Mouse (Mus musculus) forelimb bud, embryonic 11.5 days (tissue): ENCODE data around the gene Sp1.

ENCODE experiments used
- DNase-seq: peaks from one replicate; pipeline ENCODE4 v3.0.0-alpha.2; 2012; ENCODE audit warnings: low read depth, low spot score

Sp1 gene

DNA sequence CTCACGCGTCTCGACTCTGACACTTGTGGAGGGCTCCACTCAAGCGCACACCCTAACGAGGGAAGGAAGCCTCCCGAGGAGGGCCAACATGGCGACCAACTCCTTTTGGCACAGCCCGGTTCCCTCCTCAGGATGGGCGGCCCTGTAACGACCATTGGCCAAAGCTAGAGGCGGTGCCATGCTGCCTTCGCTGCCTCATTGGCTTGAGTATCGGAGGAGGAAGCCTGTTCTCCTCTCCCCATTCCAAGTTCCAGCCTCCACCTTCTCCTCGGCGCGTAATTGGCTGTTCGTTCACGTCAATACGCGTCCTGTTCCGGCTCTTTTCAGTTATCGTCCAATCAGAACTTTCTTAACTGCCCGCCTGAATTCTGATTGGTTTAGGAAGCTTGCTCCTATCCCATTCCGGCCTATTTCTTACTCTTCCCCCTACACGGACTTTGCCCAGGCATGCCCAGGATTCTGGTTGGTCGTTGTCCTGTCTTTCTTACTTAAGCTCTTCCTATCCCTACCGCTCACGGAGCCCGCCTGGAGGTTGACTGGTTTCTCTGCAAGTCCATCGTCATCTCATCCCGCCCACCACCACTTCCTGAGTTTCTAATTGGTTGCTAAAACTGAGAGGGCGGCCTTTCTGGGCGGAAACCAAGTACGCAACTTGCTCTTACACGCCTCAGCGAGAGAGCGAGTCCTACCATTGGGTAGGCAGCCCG lies at the start of gene Sp1:
Gene Sp1, plus strand, starts transcription at position 655 of the 707 bp plus-strand sequence.
- DNase-seq = peak; percentile 100

DNA sequence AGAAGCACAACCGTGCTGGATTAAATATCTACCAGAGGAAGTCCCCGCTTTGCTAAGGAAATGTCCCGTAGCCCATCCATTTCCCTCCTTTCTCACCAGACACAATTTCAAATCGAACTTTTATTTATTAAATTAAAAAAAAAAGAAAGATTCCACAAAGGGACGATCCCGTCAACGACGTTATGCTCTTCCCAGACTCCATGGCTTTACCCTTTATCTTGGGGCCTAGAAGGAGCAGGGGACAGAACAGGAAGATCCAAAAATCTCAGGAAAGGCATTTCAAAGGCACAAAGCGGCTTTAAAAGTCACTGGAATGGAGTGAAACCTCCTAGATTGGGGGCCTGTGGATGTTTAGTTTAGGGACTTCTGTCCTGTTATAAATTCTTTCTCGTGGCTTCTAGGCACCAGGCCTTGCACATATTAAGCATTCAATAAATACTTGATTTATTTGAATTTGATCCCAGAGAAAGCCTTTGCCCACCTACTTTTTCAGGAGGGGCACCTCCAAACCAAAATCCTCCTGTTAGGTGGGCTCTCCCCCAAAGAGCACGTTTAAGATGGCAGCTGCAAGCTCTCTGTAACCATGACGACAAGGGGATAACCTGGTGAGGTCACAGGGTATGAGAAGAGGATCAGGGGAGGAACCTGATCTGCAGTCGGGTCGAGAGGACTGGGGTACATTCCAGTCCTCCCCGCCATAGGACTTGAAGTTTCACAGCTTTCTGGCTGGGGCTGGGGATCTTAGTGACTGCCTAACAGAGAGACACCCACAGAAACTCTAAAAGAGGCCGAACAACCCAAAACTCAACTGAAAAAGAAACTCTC lies 49.2 kb upstream of the Sp1 start:
- no peak for DNase-seq

DNA sequence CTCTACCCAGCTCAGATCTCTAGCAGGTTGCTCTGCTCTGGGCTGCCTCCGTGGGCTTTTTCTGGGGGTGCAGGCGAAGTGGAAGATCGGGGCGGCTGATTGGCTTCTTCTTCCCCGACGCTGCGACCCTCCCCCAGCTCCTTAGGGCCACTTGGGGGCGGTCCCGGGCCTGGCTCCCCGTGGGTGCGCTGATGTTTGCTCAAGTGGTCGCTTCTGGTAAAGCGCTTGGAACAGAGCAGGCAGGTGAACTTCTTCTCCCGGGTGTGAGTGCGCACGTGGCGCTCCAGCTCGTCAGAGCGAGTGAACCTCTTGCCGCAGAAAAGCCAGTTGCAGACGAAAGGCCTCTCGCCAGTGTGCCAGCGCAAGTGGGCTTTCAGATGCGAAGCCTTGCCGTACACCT lies 47.8 kb upstream of the Sp1 start:
- peak; percentile 58 for DNase-seq

DNA sequence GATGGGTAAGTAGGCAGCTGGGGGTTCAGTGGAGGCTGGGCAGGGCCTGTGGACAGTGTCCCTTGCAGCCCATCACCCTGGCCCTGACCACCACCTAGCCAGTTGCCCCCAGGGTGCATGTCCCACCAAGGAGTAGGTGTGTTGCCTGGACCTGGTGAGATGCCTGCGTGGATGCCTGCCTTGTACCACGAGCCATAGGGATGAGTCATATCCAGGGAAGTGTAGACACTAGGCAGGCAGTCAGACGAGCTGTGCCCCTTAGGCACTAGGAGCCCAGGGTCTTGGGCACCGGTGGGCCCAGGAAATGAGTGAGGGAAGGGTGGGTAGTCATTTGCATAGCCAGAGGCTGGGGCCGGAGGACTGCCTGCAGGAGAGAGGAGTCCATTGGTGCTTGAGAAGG lies 47.1 kb upstream of the Sp1 start:
- DNase-seq = no peak

DNA sequence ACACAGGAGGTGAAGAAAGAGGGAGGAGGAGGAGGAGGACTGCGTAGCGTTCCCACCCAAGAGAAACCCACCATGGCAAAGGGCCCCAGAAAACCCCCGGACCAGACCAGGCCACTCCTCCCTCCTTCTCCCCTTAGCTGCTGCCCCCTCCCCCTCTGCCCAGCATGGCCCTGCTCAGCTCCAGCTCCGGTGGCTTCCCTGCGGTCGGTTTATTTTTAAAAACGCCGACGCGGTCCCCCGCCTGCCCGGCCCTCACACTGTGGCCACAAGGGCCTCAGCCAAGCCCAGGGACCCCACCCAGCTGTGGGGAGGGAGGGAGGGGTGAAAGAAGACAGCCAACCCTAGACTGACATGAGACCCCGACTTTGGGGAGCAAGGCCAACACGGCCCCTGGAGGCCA lies 43.3 kb upstream of the Sp1 start:
- DNase-seq = no peak

DNA sequence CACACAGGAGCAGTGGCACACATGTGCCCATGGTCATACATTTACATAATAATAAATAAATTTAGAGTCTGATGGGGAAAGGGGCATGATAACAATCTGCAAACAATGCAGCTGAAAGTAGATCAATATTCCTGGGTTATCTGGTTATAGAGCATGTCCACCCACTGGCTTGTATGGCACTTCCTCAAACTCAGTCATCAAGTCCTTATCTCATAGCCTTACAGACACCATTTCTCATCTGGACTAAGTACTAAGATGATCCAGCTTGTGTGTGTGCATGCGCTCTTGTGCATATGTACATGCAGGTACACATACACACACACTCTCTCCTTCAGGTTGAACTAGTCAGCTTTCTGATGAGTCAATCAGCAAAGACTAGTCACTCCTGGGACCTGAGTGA lies 41.3 kb upstream of the Sp1 start:
- DNase-seq = no peak

DNA sequence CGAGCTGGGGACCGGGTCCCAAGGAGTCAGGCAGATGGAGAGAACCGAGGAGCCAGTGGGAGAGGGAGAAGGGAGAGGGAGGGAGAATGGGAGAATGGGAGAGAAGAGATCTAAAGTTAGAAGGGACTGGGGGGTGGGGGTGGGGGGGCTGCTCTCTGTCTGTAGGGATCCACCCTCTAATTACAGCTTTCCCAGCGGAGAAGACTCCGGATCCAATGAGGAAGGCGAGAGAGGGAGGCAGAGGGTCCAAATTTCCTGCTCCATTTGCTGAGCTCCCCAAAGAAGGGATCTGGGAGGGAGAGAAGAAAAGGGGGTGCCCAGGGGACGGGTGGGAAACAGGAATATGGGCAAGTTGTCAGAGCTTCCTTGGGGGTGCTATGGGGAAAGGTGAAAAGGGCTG lies 39.7 kb upstream of the Sp1 start:
- DNase-seq = no peak

DNA sequence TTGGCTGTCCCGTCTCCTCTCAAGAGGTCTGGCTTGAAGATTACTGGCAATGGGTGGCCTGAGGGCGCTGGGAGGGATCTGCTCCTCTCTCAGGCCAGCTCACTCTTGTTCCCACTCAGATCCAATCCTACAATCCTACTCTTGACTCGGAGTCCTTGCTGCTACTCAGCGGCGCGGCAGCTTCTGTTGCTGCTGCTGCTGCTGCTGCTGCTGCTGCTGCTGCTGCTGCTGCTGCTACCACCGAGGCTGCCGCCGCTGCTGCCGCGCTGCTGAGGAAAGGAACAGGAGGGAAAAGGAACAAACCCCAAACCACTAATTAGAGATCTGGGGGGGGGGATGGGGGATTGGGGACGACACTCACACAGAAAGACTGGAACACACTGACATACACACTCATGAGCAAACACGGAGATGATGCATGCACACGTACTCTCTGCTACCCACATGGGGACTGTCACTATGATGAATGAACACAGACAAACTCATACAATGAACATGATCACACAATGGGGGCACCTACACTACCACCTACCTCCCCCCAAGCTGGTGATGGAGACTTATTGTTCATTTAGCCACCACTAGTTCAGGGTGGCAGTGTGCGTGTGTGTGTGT lies 39.1 kb upstream of the Sp1 start, which contains the start of gene Sp7:
Gene Sp7, minus strand, starts transcription at position 450 of the 612 bp plus-strand sequence.
- DNase-seq = no peak

DNA sequence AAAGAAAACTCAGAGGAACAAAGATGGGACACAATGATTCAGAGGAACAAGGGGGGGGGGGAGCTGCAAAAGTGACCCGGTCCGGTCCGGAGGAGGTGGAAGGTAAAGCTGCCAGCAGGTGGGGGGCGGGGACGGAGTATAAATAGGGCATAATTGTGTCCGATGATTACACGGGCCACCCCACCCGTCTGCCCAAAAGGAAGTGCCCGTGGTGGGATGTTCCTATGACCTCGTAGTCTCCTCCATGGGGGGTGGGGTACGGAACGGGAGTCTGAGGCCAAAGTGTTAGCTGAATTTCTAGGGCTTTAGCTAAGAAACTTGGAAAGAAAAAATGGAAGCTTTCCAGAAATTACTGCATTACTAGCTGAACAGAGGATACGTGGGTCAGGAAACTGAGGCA lies 36.0 kb upstream of the Sp1 start:
- DNase-seq = no peak

DNA sequence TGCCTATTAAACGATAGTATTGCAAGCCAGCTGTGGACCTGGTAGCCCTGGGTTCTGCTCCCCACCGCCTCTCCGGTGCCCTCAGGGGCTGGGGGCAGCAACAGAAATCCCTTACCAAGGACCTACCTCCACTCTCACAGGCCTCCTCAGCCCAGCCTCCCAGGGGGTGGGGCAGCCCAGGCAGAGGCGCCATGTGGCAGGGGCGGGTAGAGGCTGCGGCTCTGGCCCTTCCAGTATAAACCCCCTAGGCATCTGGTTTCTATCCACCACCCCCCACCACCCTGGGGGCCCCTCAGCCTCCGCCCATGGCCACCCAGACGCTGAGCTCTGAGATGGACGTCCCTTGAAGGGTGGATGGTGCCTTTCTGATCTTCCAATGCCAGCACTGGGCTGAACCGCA lies 35.2 kb upstream of the Sp1 start:
- DNase-seq = no peak

DNA sequence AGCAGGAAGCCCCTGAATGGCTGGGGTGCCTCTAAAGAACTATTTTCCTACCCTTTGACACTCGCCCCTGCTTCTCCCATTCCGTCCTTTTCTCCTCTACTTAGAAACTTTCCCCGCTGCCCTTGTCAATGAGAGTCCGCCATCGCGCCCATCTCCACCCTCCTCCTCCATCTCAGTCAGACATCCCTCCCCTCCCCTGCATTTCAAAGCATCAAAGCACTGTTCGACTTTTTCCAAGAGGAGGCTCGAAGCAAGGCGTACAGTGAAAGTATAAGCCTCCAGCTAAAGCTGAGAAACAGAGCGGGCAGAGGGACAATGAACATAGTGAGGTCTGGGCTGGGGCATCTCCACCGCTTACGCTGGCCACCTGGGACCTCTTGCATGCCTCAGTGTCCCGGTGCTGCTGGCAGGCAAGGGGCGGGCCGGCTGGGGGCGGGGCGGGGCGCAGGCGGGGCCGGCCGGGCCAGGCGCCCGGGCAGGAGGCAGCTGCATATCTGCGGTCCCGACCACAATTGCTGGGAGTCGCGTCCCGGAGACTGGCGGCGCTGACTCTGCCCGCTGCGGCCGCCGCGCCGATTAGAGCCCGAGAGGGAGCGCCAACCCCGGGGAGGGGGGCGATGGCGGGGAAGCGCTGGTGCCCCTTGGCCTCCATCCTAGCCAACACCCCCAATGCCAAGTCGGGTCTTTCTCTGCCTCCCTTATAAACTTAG lies 29.3 kb upstream of the Sp1 start:
- DNase-seq = no peak

DNA sequence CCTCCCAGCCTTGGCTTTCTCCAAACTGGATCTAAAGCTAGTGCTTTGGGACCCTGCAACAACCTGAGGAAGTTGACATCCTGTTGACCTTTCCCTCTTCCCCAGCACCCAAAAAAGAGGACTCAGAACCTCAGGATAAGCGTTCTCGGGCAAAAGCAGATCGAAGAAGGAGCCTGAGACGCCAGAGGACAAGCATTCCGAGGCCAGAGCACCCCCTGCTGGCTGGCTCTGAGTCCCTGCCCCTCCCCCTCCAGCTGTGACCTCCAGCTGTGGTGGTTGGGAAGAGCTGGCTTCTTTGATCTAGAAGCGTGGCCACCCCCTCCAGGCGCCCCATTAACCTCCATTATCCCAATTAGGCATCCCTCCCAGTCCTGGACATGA lies 28.8 kb upstream of the Sp1 start:
- DNase-seq = peak; percentile 87

DNA sequence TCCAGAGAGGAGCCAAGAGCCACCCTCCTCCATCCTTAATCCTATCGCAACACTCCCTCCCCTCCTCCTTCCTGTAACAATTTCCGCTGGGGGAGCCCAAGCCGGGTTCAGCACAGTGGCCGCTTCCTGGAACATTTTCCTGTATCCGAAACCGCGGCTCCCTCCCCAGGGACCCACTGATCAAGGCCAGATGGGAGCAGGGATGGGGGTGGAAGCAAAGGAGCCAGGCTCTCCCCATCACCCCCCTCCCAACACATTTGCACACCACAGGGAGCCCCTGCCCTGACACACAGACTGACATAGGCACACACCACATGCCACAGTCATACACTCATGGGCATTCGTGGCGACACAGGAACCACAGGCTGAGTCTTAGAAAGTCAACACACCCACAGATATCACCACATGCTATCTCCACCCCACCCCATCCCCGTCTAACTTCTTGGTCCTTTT lies 28.1 kb upstream of the Sp1 start:
- DNase-seq = peak; percentile 60

DNA sequence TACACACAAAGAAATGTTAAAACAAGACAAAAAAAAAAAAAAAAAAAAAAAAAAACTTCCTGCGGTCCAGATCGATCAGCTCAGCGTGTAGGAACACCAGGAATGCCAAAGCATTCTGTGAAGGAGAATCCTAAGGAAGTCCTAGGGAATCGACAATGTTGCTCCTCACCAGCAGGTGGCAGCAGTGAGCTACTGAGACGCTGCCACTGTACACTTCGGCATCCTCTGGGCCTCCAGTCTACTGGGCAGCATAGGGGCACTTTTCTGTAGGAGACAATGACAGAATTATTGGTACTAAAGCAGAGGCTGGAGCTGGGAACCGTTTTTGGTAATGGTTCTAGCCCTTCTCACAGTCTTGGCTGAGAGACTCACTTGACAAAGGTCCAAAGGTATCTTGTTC lies 24.4 kb upstream of the Sp1 start:
- DNase-seq = peak; percentile 87

DNA sequence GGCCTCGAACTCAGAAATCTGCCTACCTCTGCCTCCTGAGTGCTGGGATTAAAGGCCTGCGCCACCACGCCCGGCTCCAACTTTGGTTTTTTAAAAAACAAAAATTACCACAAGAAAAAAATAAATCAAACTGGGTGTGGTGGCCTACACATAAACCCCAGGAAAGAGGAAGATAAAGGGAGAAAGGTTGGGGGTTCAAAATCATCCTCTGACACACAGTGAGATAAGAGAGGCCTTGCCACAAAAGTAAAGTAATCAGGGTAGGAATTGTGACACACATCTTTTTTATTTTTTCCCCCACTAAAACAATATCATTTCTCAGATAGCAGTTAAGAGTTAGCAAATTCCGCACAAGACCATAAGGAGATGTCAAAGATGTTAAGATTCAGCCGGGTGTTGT lies 22.3 kb upstream of the Sp1 start:
- no peak for DNase-seq

DNA sequence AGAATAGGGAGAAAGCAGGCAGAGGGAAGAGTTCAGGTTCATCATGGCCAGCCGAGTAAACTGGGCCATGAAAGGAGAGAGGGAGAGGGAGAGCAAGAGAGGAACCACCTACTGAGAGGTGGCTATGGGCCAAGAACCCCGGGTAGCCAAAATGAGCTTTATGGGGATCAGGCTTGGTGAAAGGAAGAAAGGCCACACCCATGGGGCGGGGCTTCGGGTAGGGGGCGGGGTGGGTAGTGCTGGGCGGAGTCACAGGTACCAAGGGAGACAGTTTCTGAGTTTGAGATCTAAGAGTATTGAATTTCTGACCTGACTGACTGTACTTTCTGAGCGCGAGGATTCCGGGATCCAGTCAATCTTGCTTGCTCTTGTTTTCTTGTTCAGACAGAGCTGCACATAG lies 19.3 kb upstream of the Sp1 start:
- DNase-seq = no peak

DNA sequence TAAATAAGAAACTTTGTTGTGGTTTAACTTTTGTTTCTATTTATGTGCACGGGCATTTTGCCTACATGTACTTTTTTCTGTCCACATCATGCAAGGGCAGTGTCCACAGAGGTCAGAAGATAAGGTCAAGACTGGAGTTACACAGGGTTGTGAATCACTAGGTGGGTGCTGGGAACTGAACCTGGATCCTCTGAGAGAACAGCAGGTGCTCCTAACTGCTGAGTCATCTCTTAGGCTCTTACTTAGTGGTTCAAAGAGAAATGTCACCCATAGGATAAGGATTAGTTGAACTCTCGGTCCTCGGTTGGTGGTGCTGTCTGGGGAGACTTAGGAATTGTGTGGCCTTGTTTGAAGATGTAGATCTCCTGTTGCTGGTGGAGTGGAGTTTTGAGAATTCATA lies 17.0 kb upstream of the Sp1 start:
- no peak for DNase-seq

DNA sequence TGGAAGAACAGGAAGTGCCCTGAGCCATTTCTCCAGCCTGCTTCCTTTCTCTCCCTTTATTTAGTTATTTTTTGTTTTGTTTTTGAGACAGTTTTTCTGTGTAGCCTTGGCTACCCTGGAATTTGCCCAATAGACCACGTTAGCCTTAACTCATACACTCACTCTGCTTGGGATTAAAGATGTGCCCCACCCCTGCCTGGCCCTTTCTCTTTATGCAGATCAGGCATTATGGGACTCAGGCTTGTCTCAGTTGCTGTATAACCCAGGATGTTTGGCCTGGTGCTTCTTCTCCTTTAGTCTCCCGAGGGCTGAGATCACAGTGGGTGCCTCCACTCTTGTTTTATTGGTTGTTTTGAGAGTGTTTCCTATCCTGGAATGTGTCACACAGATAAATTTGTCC lies 13.4 kb upstream of the Sp1 start:
- DNase-seq = no peak

DNA sequence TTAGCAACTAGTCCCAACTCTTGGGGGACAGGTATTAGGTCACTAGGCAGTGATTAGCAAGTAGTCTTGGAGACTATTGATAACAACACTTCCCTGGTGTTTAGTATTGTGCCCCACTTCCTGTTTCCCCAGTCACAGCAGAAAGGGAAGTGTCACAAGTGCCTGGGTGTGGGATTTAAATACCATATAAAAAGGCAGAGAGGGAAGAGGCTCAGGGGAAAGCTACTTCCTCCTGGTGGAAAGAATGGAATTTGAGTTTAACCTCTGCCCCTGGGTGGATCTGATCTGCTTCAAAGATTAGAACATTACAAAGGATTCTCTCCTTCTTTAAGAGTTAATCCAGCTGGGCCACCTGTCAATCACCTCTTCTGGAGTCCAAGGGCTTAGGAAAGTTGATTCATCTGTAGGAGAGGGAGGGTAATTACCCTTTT lies 12.3 kb upstream of the Sp1 start:
- no peak for DNase-seq

DNA sequence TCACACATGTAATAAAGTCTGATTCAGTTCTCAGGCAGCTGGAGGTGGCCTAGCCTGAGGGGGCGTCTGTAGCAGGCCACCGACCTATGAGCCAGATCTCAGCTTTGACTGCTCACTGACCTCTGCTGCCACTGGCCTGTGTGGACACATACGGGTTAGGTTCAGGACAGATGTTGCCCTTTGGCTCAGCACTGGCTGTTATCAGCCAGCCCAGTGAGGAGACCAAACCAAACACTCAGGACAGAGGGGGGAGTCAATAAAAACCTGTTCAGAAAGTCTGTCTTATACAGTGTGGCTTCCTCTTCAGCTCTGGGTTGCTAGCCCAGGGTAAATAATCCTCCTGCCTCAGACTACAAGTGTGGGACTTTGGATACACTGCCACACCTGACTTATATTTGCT lies 10.9 kb upstream of the Sp1 start:
- no peak for DNase-seq

DNA sequence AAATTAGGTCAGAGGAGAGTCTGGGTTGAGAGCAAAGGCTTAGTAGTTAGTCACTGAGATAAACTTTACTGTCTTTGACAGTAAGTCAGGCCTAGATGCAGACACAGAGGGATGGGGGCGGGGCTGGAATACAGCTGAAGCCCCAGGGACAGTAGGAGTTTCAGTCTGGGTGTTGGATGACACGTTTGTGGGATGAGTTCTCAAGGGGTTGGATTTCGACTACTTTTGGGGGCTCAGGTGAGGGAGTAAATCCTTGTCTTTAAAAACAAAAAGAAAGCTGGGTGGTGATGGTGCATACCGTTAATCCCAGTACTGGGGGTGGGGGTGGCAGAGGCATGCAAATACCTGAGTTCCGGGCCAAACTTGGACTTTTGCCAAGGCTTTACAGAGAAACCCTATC lies 7.3 kb upstream of the Sp1 start:
- DNase-seq = no peak
